Mouse (Mus musculus) G1E (cell line): ENCODE results near the gene Man1b1. TPM values are rescaled to one million over a fixed set of nuclear protein-coding genes. Genes with fewer than 3 reads are reported as not detected.

Experiments
- ATAC-seq: 2 replicates; pipeline ENCODE4 v1.8.0; 2016; ENCODE audit warnings: mild to moderate bottlenecking; ENCODE audit not compliant: insufficient number of reproducible peaks, poor library complexity, low FRiP score, severe bottlenecking; ENCODE audit errors: extremely low read depth
- DNase-seq: peaks from one replicate; pipeline ENCODE4 v3.0.0; 2012; ENCODE audit warnings: low spot score
- H3K27me3 ChIP-seq: 2 replicates; pipeline ENCODE4 v1.6.1; 2012; ENCODE audit warnings: mild to moderate bottlenecking, low read length, inconsistent platforms; ENCODE audit not compliant: insufficient read depth
- H3K36me3 ChIP-seq: replicated peaks from 2 replicates; pipeline ENCODE3; 2012; ENCODE audit warnings: mild to moderate bottlenecking, inconsistent platforms
- H3K4me1 ChIP-seq: 2 replicates; pipeline ENCODE4 v1.6.1; 2012; ENCODE audit warnings: low read depth, low read length, inconsistent platforms, mixed read lengths; ENCODE audit not compliant: insufficient read depth
- H3K4me3 ChIP-seq: 2 replicates; pipeline ENCODE4 v1.5.1; 2012; ENCODE audit warnings: low read depth, mild to moderate bottlenecking, inconsistent platforms, low read length, moderate library complexity, mixed read lengths
- H3K9me3 ChIP-seq: replicated peaks from 2 replicates; pipeline ENCODE4 v1.6.1; 2012; ENCODE audit warnings: inconsistent platforms
- CTCF ChIP-seq: IDR thresholded peaks from 2 replicates; pipeline ENCODE4 v1.5.1; 2012; ENCODE audit warnings: low read depth, low read length, inconsistent platforms, mixed read lengths
- GATA1 ChIP-seq: IDR thresholded peaks from 2 replicates; pipeline ENCODE4 v1.6.1; 2012; ENCODE audit warnings: borderline replicate concordance, low read length, inconsistent platforms, mixed read lengths
- GATA2 ChIP-seq: IDR thresholded peaks from 2 replicates; pipeline ENCODE4 v1.6.1; 2012; ENCODE audit warnings: low read depth, low read length, inconsistent platforms, borderline replicate concordance
- POLR2AphosphoS5 ChIP-seq: IDR thresholded peaks from 2 replicates; pipeline ENCODE4 v1.6.1; 2012; ENCODE audit warnings: low read depth, low read length, inconsistent platforms; ENCODE audit not compliant: insufficient replicate concordance
- TAL1 ChIP-seq: conservative IDR thresholded peaks from 2 replicates; pipeline ENCODE4 v1.6.1; 2012; ENCODE audit warnings: low read depth, low read length, inconsistent platforms, mixed read lengths
- polyA plus RNA-seq: library from polyadenylated mRNA; stranded (reverse); fragments of >175 nt; gene quantifications from 2 replicates; pipeline ENCODE4 v1.2.3, GENCODE M21; 2012
- total RNA-seq, 2 experiments: library from RNA; stranded (forward) in 1 of 2; stranded (reverse) in 1 of 2; fragments of 200-1000 nt in 1 of 2; fragments of >200 nt in 1 of 2; fragmentation: Nextera tagmentation in 1 of 2; gene quantifications; 2 replicates each; pipeline ENCODE4 v1.2.3; 2014 to 2017

Gene Man1b1
- total and polyA plus RNA-seq, 3 experiments = 18.0 to 45.3 (median 38.3) TPM

DNA sequence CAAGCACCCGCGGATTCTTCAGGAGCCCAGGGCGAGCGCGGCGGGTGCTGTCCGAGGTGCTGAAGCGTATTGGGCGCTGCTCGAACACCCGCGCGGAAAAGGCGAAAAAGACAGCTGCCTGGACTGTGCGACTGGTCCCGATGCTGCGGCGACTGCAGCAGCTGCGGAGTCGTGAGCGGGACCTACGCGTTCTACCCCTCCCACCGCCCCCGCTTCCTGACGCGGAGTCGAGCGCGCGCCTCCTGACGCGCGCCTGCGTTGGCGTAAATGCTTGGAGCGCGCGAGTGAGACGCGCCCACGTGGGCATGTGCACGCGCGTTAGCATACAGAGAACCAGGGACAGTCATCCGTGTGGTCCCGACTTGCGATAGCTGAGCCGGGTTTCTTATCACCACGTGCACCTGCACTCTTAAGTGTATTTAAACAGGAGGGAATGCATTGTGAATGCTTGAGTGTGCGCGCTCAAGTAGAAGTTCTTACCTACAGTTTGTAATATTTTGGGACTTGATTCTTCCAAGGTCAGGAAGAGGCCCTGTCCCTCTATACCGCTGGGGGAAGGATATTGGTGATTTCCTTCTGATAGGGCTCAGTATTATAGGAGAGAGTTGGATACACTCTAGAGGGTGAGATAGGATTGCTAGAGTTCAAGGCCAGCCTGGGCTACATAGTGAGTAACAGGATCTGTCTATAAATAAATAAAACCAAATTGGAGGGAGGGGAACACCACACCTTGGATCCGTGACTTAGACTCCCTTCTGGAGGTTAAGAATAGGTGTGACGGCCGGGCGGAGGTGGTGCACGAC is 13.0 kb upstream of the Man1b1 start, which contains the start of gene Grin1:
Grin1 (minus strand) TSS at position 217 of the 803 bp plus-strand sequence.
- Histone ChIP-seq H3K36me3 (no peaks in the 10 kb centered on the region), H3K27me3 (peaks cover 32% of the 10 kb centered on the region), H3K9me3 (peaks cover 8% of the 10 kb centered on the region), H3K4me3 (peak within 1 kb of the TSS; percentile 34; the same call in 1 of the 2 replicates), H3K4me1 (peaks cover 14% of the 10 kb centered on the region)
- no peak for ATAC-seq
- peak; percentile 25 for DNase-seq
- TF ChIP-seq GATA1 (no peak), GATA2 (no peak), CTCF (no peak), POLR2AphosphoS5 (no peak), TAL1 (no peak)

DNA sequence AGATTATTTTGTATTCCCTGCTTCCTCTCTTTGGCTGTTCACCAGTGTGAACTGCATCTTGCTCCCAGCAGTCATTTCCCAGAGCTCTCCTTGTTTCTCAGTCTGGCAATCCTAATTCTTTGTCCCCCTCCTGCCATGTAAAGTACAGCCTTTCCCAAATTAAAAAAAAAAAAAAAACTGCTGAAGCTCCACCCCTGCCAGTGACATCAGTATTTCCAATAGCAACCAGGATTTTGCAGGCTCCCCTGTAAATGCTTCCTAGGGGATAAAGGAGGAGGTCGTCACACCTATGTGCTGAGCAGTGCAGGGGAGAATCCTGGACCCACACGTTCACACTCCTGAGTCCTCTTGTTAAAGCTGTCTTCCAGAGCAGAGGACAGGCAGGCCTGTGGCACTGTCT is 12.1 kb upstream of the Man1b1 start:
- ATAC-seq (no peak), DNase-seq (no peak)
- H3K4me1 ChIP-seq = peaks cover 14% of the 10 kb centered on the region
- H3K27me3 ChIP-seq = peaks cover 31% of the 10 kb centered on the region
- H3K36me3 ChIP-seq = no peaks in the 10 kb centered on the region
- no peak for TF ChIP-seq TAL1
- no peak for TF ChIP-seq CTCF
- no peak for TF ChIP-seq GATA1
- TF ChIP-seq GATA2 = no peak
- TF ChIP-seq POLR2AphosphoS5 = no peak
- H3K4me3 ChIP-seq = no peak overlapping the region
- peaks cover 8% of the 10 kb centered on the region for H3K9me3 ChIP-seq

DNA sequence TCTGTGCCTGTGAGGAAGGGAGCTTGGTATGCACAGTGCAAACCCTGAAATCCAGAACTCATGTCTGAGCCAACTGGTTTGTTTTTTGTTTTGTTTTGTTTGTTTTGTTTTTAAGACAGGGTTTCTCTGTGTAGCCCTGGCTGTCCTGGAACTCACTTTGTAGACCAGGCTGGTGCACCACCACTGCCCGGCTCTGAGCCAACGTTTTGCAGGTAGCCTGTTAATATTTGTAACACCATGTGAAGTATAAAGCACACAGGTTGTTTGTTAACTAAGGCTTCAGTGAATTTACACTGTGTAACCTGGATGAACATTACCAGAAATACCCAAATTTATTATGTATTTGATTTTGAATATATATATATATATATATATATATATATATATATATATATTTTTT is 6.1 kb upstream of the Man1b1 start:
- no peak for ATAC-seq
- no peak for TF ChIP-seq POLR2AphosphoS5
- Histone ChIP-seq H3K36me3 (no peaks in the 10 kb centered on the region), H3K27me3 (peaks cover 18% of the 10 kb centered on the region), H3K4me1 (peaks cover 2% of the 10 kb centered on the region), H3K9me3 (no peaks in the 10 kb centered on the region), H3K4me3 (no peak overlapping the region)
- DNase-seq = no peak

GRCm38 (mm10) chr2:25328440-25328839 is 3.7 kb upstream of the Man1b1 start:
- DNase-seq (no peak), ATAC-seq (no peak)
- Histone ChIP-seq H3K4me3 (no peak overlapping the region), H3K27me3 (peaks cover 7% of the 10 kb centered on the region), H3K36me3 (peaks cover under 1% of the 10 kb centered on the region), H3K4me1 (peaks cover 14% of the 10 kb centered on the region), H3K9me3 (no peaks in the 10 kb centered on the region)
- TF ChIP-seq GATA2 = no peak
- no peak for TF ChIP-seq POLR2AphosphoS5
- TF ChIP-seq CTCF = 0 out of 2 replicates have a peak, but pooled peaks have one; percentile 27
- TF ChIP-seq GATA1 = no peak
- no peak for TF ChIP-seq TAL1

DNA sequence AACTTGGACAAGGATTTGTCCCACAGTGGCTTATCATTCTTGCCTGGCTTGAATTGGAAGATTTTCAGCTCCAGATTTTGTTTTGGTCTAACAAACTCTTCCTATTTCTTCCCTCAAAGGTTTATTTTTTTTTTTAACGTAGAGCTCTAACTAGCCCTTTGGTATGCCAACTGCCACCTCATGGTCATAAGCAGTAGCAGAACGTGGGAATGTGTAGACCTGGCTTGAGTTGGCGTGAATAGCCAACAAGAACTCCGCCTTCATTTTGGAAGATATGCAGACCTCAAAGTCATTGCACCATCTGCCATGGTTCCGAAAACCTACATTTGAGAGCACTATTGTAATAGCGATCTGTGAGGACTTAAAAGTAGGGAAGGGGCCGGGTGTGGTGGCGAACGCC is 668 bp upstream of the Man1b1 start:
- peaks cover 2% of the 10 kb centered on the region; the same call in 1 of the 2 replicates for H3K27me3 ChIP-seq
- ATAC-seq (no peak), DNase-seq (no peak)
- H3K4me3 ChIP-seq = peak overlapping the region; percentile 97
- peaks cover 31% of the 10 kb centered on the region for H3K36me3 ChIP-seq
- peaks cover 38% of the 10 kb centered on the region for H3K4me1 ChIP-seq
- H3K9me3 ChIP-seq = no peaks in the 10 kb centered on the region
- TF ChIP-seq CTCF = no peak
- no peak for TF ChIP-seq GATA1
- no peak for TF ChIP-seq GATA2
- TF ChIP-seq TAL1 = no peak
- no peak for TF ChIP-seq POLR2AphosphoS5

DNA sequence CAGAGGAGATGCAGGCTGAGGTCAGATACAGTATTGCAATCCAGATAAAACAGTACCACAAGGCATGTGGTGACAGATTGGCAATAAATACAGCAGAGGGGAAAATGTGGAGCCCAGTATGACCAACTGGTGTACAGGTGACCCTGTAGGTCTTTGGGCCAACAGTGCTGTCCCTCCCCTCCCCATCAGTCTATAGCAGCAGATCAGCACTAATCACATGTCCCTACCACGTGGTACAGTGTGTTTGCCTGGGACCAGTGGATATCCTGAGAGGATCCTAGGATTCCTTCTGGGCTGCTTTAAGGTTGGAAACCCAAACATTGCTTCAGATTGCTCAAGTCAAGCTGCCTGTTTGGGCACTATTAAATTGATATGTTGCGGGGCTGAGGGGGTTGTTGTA is 1.4 kb downstream of the Man1b1 start:
- DNase-seq (no peak), ATAC-seq (no peak)
- Histone ChIP-seq H3K4me3 (peak overlapping the region; percentile 97), H3K9me3 (no peaks in the 10 kb centered on the region), H3K36me3 (peaks cover 52% of the 10 kb centered on the region), H3K4me1 (peaks cover 40% of the 10 kb centered on the region), H3K27me3 (no peaks in the 10 kb centered on the region)
- TF ChIP-seq CTCF (no peak), POLR2AphosphoS5 (no peak)

DNA sequence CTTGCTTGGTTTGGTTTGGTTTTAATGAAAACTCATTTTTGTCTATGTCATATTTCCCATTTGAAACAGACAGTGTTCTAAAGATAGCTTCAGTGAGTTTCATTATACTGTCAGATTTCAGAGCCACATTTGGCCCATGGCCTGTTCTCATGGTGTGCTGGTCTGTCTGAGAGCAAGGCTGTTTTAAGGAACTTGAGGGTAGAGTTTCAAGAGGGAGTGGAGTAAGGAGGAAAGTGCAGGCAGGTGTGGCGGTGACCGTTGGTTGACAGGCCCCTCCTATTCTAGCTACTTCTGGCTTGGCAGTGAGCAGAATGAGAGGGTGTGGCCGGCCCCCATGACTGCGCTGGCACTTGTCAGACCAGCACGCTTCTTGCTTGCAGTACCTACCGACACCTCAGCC is 6.2 kb downstream of the Man1b1 start:
- H3K4me3 ChIP-seq = no peak overlapping the region
- no peaks in the 10 kb centered on the region for H3K9me3 ChIP-seq
- no peak for ATAC-seq
- no peak for DNase-seq
- H3K4me1 ChIP-seq = peaks cover 27% of the 10 kb centered on the region
- peaks cover 93% of the 10 kb centered on the region for H3K36me3 ChIP-seq
- no peaks in the 10 kb centered on the region for H3K27me3 ChIP-seq
- TF ChIP-seq CTCF (no peak), GATA2 (no peak)
